Mouse (Mus musculus) CH12.LX (cell line): ENCODE results near the gene Cyp24a1. TPM values are rescaled to one million over a fixed set of nuclear protein-coding genes. Genes with fewer than 3 reads are reported as not detected.

Experiments used
- DNase-seq: peaks from one replicate; pipeline ENCODE4 v3.0.0-alpha.2; 2013; ENCODE audit errors: extremely low read depth
- H3K27ac ChIP-seq: 2 replicates; pipeline ENCODE4 v1.5.1; 2012; ENCODE audit warnings: low read depth, mild to moderate bottlenecking, control low read depth, moderate library complexity; ENCODE audit not compliant: insufficient read depth
- H3K27me3 ChIP-seq: replicated peaks from 2 replicates; pipeline ENCODE3; 2012; ENCODE audit warnings: inconsistent platforms
- H3K36me3 ChIP-seq, 2 experiments: replicated peaks in 1 of 2; 2 replicates each; pipeline versions ENCODE3 to v1.6.1; 2012; ENCODE audit warnings: inconsistent platforms in 1 of 2, low read length in 1 of 2, mild to moderate bottlenecking in 1 of 2, mixed read lengths in 1 of 2, moderate library complexity in 1 of 2; ENCODE audit not compliant: control insufficient read depth in 1 of 2, insufficient read depth in 1 of 2
- H3K4me1 ChIP-seq, 2 experiments: 2 replicates each; pipeline ENCODE4 v1.6.1; 2012; ENCODE audit warnings: inconsistent platforms in 1 of 2, moderate library complexity in 1 of 2; ENCODE audit not compliant: insufficient read depth in 2 of 2, control insufficient read depth in 1 of 2
- H3K4me2 ChIP-seq: 2 replicates; pipeline ENCODE4 v1.6.1; 2012; ENCODE audit warnings: low read depth, mild to moderate bottlenecking, control low read depth; ENCODE audit not compliant: poor library complexity, insufficient read depth, severe bottlenecking
- H3K4me3 ChIP-seq, 3 experiments: fragments of 150-350 bp in 1 of 3; sonication (generic) in 1 of 3; replicated peaks in 1 of 3; 2 replicates each; pipeline versions ENCODE3 to v1.5.1; 2011 to 2012; ENCODE audit warnings: low read depth in 2 of 3, low read length in 2 of 3, mild to moderate bottlenecking in 2 of 3, moderate library complexity in 2 of 3, control low read depth in 1 of 3, improper control_type of control experiment in 1 of 3, inconsistent platforms in 1 of 3, mixed read lengths in 1 of 3; ENCODE audit not compliant: poor library complexity in 1 of 3
- H3K79me2 ChIP-seq: replicated peaks from 2 replicates; pipeline ENCODE4 v1.6.1; 2012; ENCODE audit warnings: mild to moderate bottlenecking, moderate library complexity; ENCODE audit not compliant: control insufficient read depth, poor library complexity, insufficient read depth, severe bottlenecking; ENCODE audit errors: extremely low read depth
- H3K9ac ChIP-seq: 2 replicates; pipeline ENCODE4 v1.6.1; 2012; ENCODE audit warnings: low read depth, mild to moderate bottlenecking, control low read depth, moderate library complexity; ENCODE audit not compliant: insufficient read depth
- H3K9me3 ChIP-seq: replicated peaks from 2 replicates; pipeline ENCODE3; 2012; ENCODE audit warnings: low read length, inconsistent platforms, mixed read lengths
- BHLHE40 ChIP-seq: IDR thresholded peaks from 2 replicates; pipeline ENCODE4 v1.6.1; 2011; ENCODE audit warnings: mild to moderate bottlenecking, low read depth, low read length, improper control_type of control experiment
- CHD1 ChIP-seq: IDR thresholded peaks from 2 replicates; pipeline ENCODE4 v1.6.1; 2012; ENCODE audit warnings: low read depth, low read length, improper control_type of control experiment, inconsistent platforms
- CHD2 ChIP-seq: IDR thresholded peaks from 2 replicates; pipeline ENCODE4 v1.6.1; 2011; ENCODE audit warnings: low read length, improper control_type of control experiment
- CTCF ChIP-seq, 2 experiments: IDR thresholded peaks in 1 of 2; conservative IDR thresholded peaks in 1 of 2; 2 replicates each; pipeline ENCODE4 v1.5.1; 2011 to 2012; ENCODE audit warnings: low read depth in 2 of 2, low read length in 2 of 2, improper control_type of control experiment in 1 of 2, inconsistent platforms in 1 of 2, mild to moderate bottlenecking in 1 of 2, moderate library complexity in 1 of 2
- E2F4 ChIP-seq: IDR thresholded peaks from 2 replicates; pipeline ENCODE4 v1.6.1; 2011; ENCODE audit warnings: low read depth, low read length, improper control_type of control experiment; ENCODE audit not compliant: insufficient replicate concordance
- ETS1 ChIP-seq: conservative IDR thresholded peaks from 2 replicates; pipeline ENCODE4 v1.6.1; 2012; ENCODE audit warnings: low read depth, mild to moderate bottlenecking, inconsistent platforms, low read length, improper control_type of control experiment, moderate library complexity
- GABPA ChIP-seq: IDR thresholded peaks from 2 replicates; pipeline ENCODE4 v1.6.1; 2012; ENCODE audit warnings: low read depth, low read length, improper control_type of control experiment, inconsistent platforms; ENCODE audit not compliant: insufficient replicate concordance
- HCFC1 ChIP-seq: IDR thresholded peaks from 2 replicates; pipeline ENCODE4 v1.6.1; 2012; ENCODE audit warnings: low read depth, mild to moderate bottlenecking, inconsistent platforms, low read length, improper control_type of control experiment
- IRF4 ChIP-seq: IDR thresholded peaks from 2 replicates; pipeline ENCODE4 v1.6.1; 2014; ENCODE audit warnings: low read depth, mild to moderate bottlenecking, inconsistent platforms, low read length, improper control_type of control experiment
- JUND ChIP-seq: conservative IDR thresholded peaks from 2 replicates; pipeline ENCODE4 v1.6.1; 2011; ENCODE audit warnings: low read depth, low read length, improper control_type of control experiment
- KAT2A ChIP-seq: IDR thresholded peaks from 2 replicates; pipeline ENCODE4 v1.6.1; 2012; ENCODE audit warnings: low read length, improper control_type of control experiment, inconsistent platforms; ENCODE audit not compliant: insufficient replicate concordance
- MAFK ChIP-seq: IDR thresholded peaks from 2 replicates; pipeline ENCODE4 v1.6.1; 2011; ENCODE audit warnings: low read length, improper control_type of control experiment; ENCODE audit not compliant: insufficient replicate concordance
- MAZ ChIP-seq: IDR thresholded peaks from 2 replicates; pipeline ENCODE4 v1.6.1; 2012; ENCODE audit warnings: low read depth, mild to moderate bottlenecking, inconsistent platforms, low read length, improper control_type of control experiment, moderate library complexity
- MYC ChIP-seq: IDR thresholded peaks from 2 replicates; pipeline ENCODE4 v1.6.1; 2011; ENCODE audit warnings: low read depth, mild to moderate bottlenecking, improper control_type of control experiment, low read length
- NRF1 ChIP-seq: IDR thresholded peaks from 2 replicates; pipeline ENCODE4 v1.6.1; 2014; ENCODE audit warnings: low read depth, mild to moderate bottlenecking, inconsistent platforms, low read length, improper control_type of control experiment, moderate library complexity
- PAX5 ChIP-seq: IDR thresholded peaks from 2 replicates; pipeline ENCODE4 v1.6.1; 2012; ENCODE audit warnings: low read length, inconsistent platforms, mixed read lengths
- POLR2A ChIP-seq: IDR thresholded peaks from 2 replicates; pipeline ENCODE4 v1.6.1; 2011; ENCODE audit warnings: low read depth, mild to moderate bottlenecking, improper control_type of control experiment, low read length
- POLR2AphosphoS2 ChIP-seq: IDR thresholded peaks from 2 replicates; pipeline ENCODE4 v1.6.1; 2011; ENCODE audit warnings: low read depth, low read length, improper control_type of control experiment
- RAD21 ChIP-seq: IDR thresholded peaks from 2 replicates; pipeline ENCODE4 v1.6.1; 2011; ENCODE audit warnings: low read depth, mild to moderate bottlenecking, low read length, improper control_type of control experiment, moderate library complexity
- SIN3A ChIP-seq: IDR thresholded peaks from 2 replicates; pipeline ENCODE4 v1.6.1; 2012; ENCODE audit warnings: low read length, improper control_type of control experiment, inconsistent platforms
- TBP ChIP-seq: conservative IDR thresholded peaks from 2 replicates; pipeline ENCODE4 v1.6.1; 2011; ENCODE audit warnings: low read depth, low read length, improper control_type of control experiment
- TCF12 ChIP-seq: IDR thresholded peaks from 2 replicates; pipeline ENCODE4 v1.6.1; 2014; ENCODE audit warnings: low read depth, mild to moderate bottlenecking, inconsistent platforms, low read length, improper control_type of control experiment
- UBTF ChIP-seq: IDR thresholded peaks from 2 replicates; pipeline ENCODE4 v1.6.1; 2012; ENCODE audit warnings: low read depth, mild to moderate bottlenecking, inconsistent platforms, low read length, improper control_type of control experiment, moderate library complexity
- USF1 ChIP-seq: IDR thresholded peaks from 2 replicates; pipeline ENCODE4 v1.6.1; 2014; ENCODE audit warnings: low read depth, mild to moderate bottlenecking, inconsistent platforms, low read length, improper control_type of control experiment
- USF2 ChIP-seq: conservative IDR thresholded peaks from 2 replicates; pipeline ENCODE4 v1.6.1; 2011; ENCODE audit warnings: low read depth, low read length, improper control_type of control experiment
- ZC3H11A ChIP-seq: IDR thresholded peaks from 2 replicates; pipeline ENCODE4 v1.6.1; 2012; ENCODE audit warnings: low read depth, mild to moderate bottlenecking, inconsistent platforms, low read length, improper control_type of control experiment
- ZKSCAN1 ChIP-seq: IDR thresholded peaks from 2 replicates; pipeline ENCODE4 v1.6.1; 2012; ENCODE audit warnings: low read depth, inconsistent platforms, low read length, improper control_type of control experiment, borderline replicate concordance
- ZMIZ1 ChIP-seq: IDR thresholded peaks from 2 replicates; pipeline ENCODE4 v1.6.1; 2012; ENCODE audit warnings: low read depth, mild to moderate bottlenecking, inconsistent platforms, low read length, improper control_type of control experiment
- dilution Hi-C: fragments of 300-500 bp; cut with MboI; formaldehyde crosslinking; loops from 2 replicates; pipeline ENCODE4 v1.14.3; 2020; ENCODE audit warnings: low sequenced_read_pairs; ENCODE audit not compliant: extremely low pct_unique_long_range_greater_than_20kb, extremely low pct_ligation_motif_present
- in situ Hi-C: fragments of 300-500 bp; cut with MboI; formaldehyde crosslinking; loops from 3 replicates; pipeline ENCODE4 v1.14.3; 2019; ENCODE audit warnings: low sequenced_read_pairs, low pct_ligation_motif_present, low pct_unique_long_range_greater_than_20kb, mixed read lengths
- polyA plus RNA-seq: library from polyadenylated mRNA; unstranded; fragments of >175 nt; gene quantifications from 2 replicates; pipeline ENCODE4 v1.2.1, GENCODE M21; 2012; ENCODE audit warnings: low read depth; ENCODE audit not compliant: insufficient read length
- total RNA-seq, 2 experiments: library from RNA; depleted of rRNA; stranded (reverse); fragments of 300-350 nt in 1 of 2; fragments of >200 nt in 1 of 2; gene quantifications; 2 replicates each; pipeline ENCODE4 v1.2.3; 2012 to 2014

The Cyp24a1 gene
- total and polyA plus RNA-seq, 3 experiments, result not detected

DNA sequence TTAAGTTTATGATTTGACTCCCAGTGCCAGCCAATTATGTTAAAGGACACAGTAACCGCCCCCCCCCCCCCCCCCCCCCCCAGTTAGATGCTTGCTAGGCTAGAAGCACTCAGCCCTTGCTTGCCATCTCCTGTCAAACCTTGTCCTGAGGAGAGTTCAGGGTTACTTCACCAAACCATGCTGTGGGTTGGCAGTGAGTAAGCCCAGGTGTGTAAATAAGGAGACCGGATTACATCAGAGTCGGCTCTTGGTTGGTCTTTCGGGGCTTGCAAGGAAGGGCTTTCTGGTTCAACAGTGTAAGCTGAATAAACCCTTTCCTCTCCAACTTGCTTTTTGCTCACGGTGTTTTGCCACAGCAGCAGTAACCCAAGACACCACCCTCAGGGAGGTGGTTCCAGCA lies 46.7 kb upstream of the Cyp24a1 start:
- dilution Hi-C loops (no loop called here), in situ Hi-C loops (no loop called here)
- Histone ChIP-seq H3K27ac (no peak overlapping the region), H3K27me3 (no peaks in the 10 kb centered on the region), H3K9me3 (peaks cover 60% of the 10 kb centered on the region), H3K36me3 (no peaks in the 10 kb centered on the region), H3K4me2 (no peak overlapping the region), H3K79me2 (no peaks in the 10 kb centered on the region), H3K4me1 (no peaks in the 10 kb centered on the region), H3K4me3 (no peak overlapping the region), H3K9ac (no peak overlapping the region)
- DNase-seq, result no peak
- no peak for TF ChIP-seq MAZ
- no peak for TF ChIP-seq CHD2
- no peak for TF ChIP-seq USF2
- TF ChIP-seq PAX5, result no peak
- TF ChIP-seq CHD1, result no peak
- no peak for TF ChIP-seq SIN3A

DNA sequence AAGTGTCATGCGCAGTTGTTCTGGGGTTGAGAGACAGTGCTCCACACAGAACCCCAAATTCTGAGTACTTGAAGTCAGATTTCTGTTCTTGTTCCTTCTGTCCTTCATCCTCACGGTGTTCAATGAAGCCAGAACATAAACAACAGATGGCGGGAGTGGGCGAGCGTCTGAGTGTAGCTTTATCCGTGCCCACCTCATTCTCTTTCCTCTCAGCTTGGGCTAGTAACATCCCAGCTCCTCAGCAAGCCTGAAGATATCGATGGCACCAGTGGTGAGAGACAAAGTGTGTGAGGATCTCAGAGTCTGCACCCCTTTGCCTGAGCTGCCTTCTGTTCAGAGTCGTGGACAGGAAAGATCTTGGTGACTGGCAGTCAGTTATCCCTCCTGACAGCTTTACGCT lies 42.3 kb upstream of the Cyp24a1 start:
- H3K27ac ChIP-seq, result no peak overlapping the region
- no peak for DNase-seq
- H3K36me3 ChIP-seq, result no peaks in the 10 kb centered on the region
- H3K9me3 ChIP-seq, result peaks cover 59% of the 10 kb centered on the region
- dilution Hi-C loops, result no loop called here
- no peak overlapping the region for H3K4me2 ChIP-seq
- H3K27me3 ChIP-seq, result no peaks in the 10 kb centered on the region
- no peaks in the 10 kb centered on the region for H3K79me2 ChIP-seq
- no peaks in the 10 kb centered on the region for H3K4me1 ChIP-seq
- no peak overlapping the region for H3K4me3 ChIP-seq
- no peak overlapping the region for H3K9ac ChIP-seq
- no peak for TF ChIP-seq ZKSCAN1
- no peak for TF ChIP-seq ZMIZ1
- TF ChIP-seq HCFC1, result no peak
- no peak for TF ChIP-seq SIN3A
- TF ChIP-seq MYC, result no peak
- no peak for TF ChIP-seq UBTF
- TF ChIP-seq RAD21, result no peak
- no peak for TF ChIP-seq NRF1
- TF ChIP-seq POLR2A, result no peak
- in situ Hi-C loops, result no loop called here

DNA sequence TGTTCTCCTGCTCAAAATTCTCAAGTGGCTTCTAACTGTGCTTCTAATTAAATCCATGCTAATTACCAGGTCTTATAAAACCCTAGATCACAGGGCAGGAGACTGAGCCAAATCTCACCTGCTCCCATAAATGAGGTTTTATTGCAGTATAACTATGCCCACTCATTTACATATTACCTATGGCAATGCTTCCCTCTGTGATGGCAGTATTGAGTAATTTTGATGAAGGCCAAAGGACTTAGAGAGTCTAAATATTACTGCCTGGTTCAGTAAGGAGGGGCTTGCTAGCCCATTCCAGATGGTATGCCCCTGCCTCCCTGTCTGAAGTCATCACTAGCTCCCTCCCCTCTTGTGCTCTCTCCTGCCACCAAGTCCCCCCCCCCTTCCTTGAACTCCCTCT lies 38.9 kb upstream of the Cyp24a1 start:
- dilution Hi-C loops, result no loop called here

More for the DNA sequence above, 38.9 kb upstream of the Cyp24a1 start:
- no peak overlapping the region for H3K4me2 ChIP-seq
- H3K79me2 ChIP-seq, result no peaks in the 10 kb centered on the region
- H3K9me3 ChIP-seq, result peaks cover 60% of the 10 kb centered on the region
- H3K9ac ChIP-seq, result no peak overlapping the region
- H3K27ac ChIP-seq, result no peak overlapping the region
- no peaks in the 10 kb centered on the region for H3K4me1 ChIP-seq
- in situ Hi-C loops, result no loop called here
- H3K4me3 ChIP-seq, result no peak overlapping the region
- H3K36me3 ChIP-seq, result no peaks in the 10 kb centered on the region
- TF ChIP-seq BHLHE40 (no peak), ZC3H11A (no peak), ZMIZ1 (no peak), POLR2AphosphoS2 (no peak), E2F4 (no peak), MYC (no peak), ETS1 (no peak), GABPA (no peak), CTCF (conservative IDR thresholded peaks at IDR 0.05 in 1 of 2, IDR thresholded peaks at IDR 0.05 in 1 of 2; ENCODE audit: low read depth in 2 of 2, low read length in 2 of 2) (no peak), MAFK (no peak), IRF4 (no peak), NRF1 (no peak), SIN3A (no peak), KAT2A (no peak), JUND (no peak), USF1 (no peak), TCF12 (no peak), USF2 (no peak), TBP (no peak)
- no peak for DNase-seq
- H3K27me3 ChIP-seq, result no peaks in the 10 kb centered on the region
